Mouse (Mus musculus) neural tube, embryonic 14.5 days (tissue): Measurements from ENCODE around the gene Hoxc10. TPM values are rescaled to one million over a fixed set of nuclear protein-coding genes. Genes with fewer than 3 reads are reported as not detected.

Experiments
- ATAC-seq: fragments of 200-750 bp; cut with Nextera tagmentation; 2 replicates; pipeline ENCODE4 v1.8.0; 2017; ENCODE audit warnings: low read depth, mild to moderate bottlenecking, moderate TSS enrichment, moderate library complexity
- H3K27ac ChIP-seq: fragments of 300-500 bp; sonication (generic); 2 replicates; pipeline ENCODE4 v1.5.1; 2014; ENCODE audit warnings: low read depth, mild to moderate bottlenecking, control low read depth, low read length, moderate library complexity, mixed read lengths
- H3K27me3 ChIP-seq: fragments of 300-500 bp; sonication (generic); 2 replicates; pipeline ENCODE4 v1.6.1; 2014; ENCODE audit warnings: low read length; ENCODE audit not compliant: control insufficient read depth, insufficient read depth
- H3K36me3 ChIP-seq: fragments of 300-500 bp; sonication (generic); 2 replicates; pipeline ENCODE4 v1.6.1; 2014; ENCODE audit warnings: low read length, mixed read lengths; ENCODE audit not compliant: control insufficient read depth, insufficient read depth
- H3K4me1 ChIP-seq: fragments of 300-500 bp; sonication (generic); 2 replicates; pipeline ENCODE4 v1.6.1; 2014; ENCODE audit warnings: low read length; ENCODE audit not compliant: control insufficient read depth, insufficient read depth
- H3K4me2 ChIP-seq: fragments of 300-500 bp; sonication (generic); 2 replicates; pipeline ENCODE4 v1.6.1; 2014; ENCODE audit warnings: mild to moderate bottlenecking, low read depth, low read length, control low read depth
- H3K4me3 ChIP-seq: fragments of 300-500 bp; sonication (generic); 2 replicates; pipeline ENCODE4 v1.5.1; 2014; ENCODE audit warnings: low read depth, low read length, control low read depth, mixed read lengths
- H3K9ac ChIP-seq: fragments of 300-500 bp; sonication (generic); replicated peaks from 2 replicates; pipeline ENCODE4 v1.6.1; 2014; ENCODE audit warnings: low read depth, mild to moderate bottlenecking, control low read depth, low read length, mixed read lengths
- H3K9me3 ChIP-seq: fragments of 300-500 bp; sonication (generic); 2 replicates; pipeline ENCODE4 v1.6.1; 2016; ENCODE audit warnings: low read length; ENCODE audit not compliant: control insufficient read depth
- WGBS: fragments of 180-500 bp; shearing (Covaris S2); extraction: QIAGEN DNeasy Blood & Tissue Kit; methylation state at CpG from one replicate; pipeline ENCODE4 v1.1.7; 2014; 5-methylcytosine and 5-hydroxymethylcytosine counted together
- microRNA counts: library from miRNA; unstranded; fragments of <30 nt; microRNA quantifications from one replicate; lab custom pipeline; 2016
- microRNA-seq: library from miRNA; unstranded; fragments of <30 nt; microRNA quantifications from one replicate; pipeline ENCODE4, GENCODE M21; 2016
- polyA plus RNA-seq: library from polyadenylated mRNA; unstranded; fragments of >200 nt; fragmentation: Nextera tagmentation; extraction: Ambion mirVana; gene quantifications from 2 replicates; pipeline ENCODE4 v1.2.1, GENCODE M21; 2014

The Hoxc10 gene
- polyA plus RNA-seq, 1 experiment from 2014 or later = 94.7 TPM

- peak overlapping the region; percentile 44 for H3K9ac ChIP-seq
- H3K4me3 ChIP-seq = peak overlapping the region; percentile 30
- ATAC-seq = peak; percentile 71
- H3K27ac ChIP-seq = peak overlapping the region; percentile 87
- WGBS = under 1% methylated on average over 50 of the region's 57 CpGs
- peak overlapping the region; percentile 83 for H3K4me2 ChIP-seq
- no peaks in the 10 kb centered on the region for H3K9me3 ChIP-seq
- H3K27me3 ChIP-seq = no peaks in the 10 kb centered on the region
- peaks cover 4% of the 10 kb centered on the region; the same call in 1 of the 2 replicates for H3K36me3 ChIP-seq
- peaks cover 89% of the 10 kb centered on the region for H3K4me1 ChIP-seq
Measured at GRCm38 (mm10) chr15:103014166-103015008, 47.8 kb downstream of the Hoxc10 start.

GRCm38 (mm10) chr15:103015009-103015399, 48.4 kb downstream of the Hoxc10 start:
- no peaks in the 10 kb centered on the region for H3K9me3 ChIP-seq
- H3K4me3 ChIP-seq = peak overlapping the region; percentile 30
- WGBS = 1% methylated on average over 25 of the region's 28 CpGs
- peak overlapping the region; percentile 83 for H3K4me2 ChIP-seq
- peak overlapping the region; percentile 43 for H3K9ac ChIP-seq
- peak overlapping the region; percentile 87 for H3K27ac ChIP-seq
- ATAC-seq = peak; percentile 31
- peaks cover 89% of the 10 kb centered on the region for H3K4me1 ChIP-seq
- H3K27me3 ChIP-seq = no peaks in the 10 kb centered on the region
- H3K36me3 ChIP-seq = peaks cover 4% of the 10 kb centered on the region; the same call in 1 of the 2 replicates

- Histone ChIP-seq H3K4me3 (peak overlapping the region; percentile 30), H3K9me3 (no peaks in the 10 kb centered on the region), H3K4me2 (peak overlapping the region; percentile 83), H3K9ac (peak overlapping the region; percentile 43), H3K36me3 (peaks cover 4% of the 10 kb centered on the region; the same call in 1 of the 2 replicates), H3K27ac (peak overlapping the region; percentile 87), H3K4me1 (peaks cover 90% of the 10 kb centered on the region), H3K27me3 (no peaks in the 10 kb centered on the region)
- WGBS = 11% methylated on average over 19 of the region's 19 CpGs
- no peak for ATAC-seq
Measured at GRCm38 (mm10) chr15:103015406-103016166, 49.0 kb downstream of the Hoxc10 start.

GRCm38 (mm10) chr15:103018636-103019035, 52.0 kb downstream of the Hoxc10 start, which contains the start of gene Hoxc4:
Gene Hoxc4 (plus strand): TSS chr15:103018934.
- WGBS = 18% methylated on average over 9 of the region's 9 CpGs
- Histone ChIP-seq H3K9ac (0 out of 2 replicates have a peak within 1 kb of the TSS, but pooled peaks have one; percentile 13), H3K27ac (peak within 1 kb of the TSS; percentile 45; the same call in 1 of the 2 replicates), H3K36me3 (no peaks in the 10 kb centered on the region; the same call in 1 of the 2 replicates), H3K4me3 (no peak within 1 kb of the TSS), H3K9me3 (no peaks in the 10 kb centered on the region), H3K27me3 (no peaks in the 10 kb centered on the region), H3K4me1 (peaks cover 79% of the 10 kb centered on the region), H3K4me2 (peak within 1 kb of the TSS; percentile 26; the same call in 1 of the 2 replicates)
- ATAC-seq = no peak

- Histone ChIP-seq H3K27me3 (no peaks in the 10 kb centered on the region), H3K4me3 (no peak overlapping the region), H3K9ac (no peak overlapping the region)
Measured at GRCm38 (mm10) chr15:103020899-103021418, 54.4 kb downstream of the Hoxc10 start.

More at GRCm38 (mm10) chr15:103020899-103021418, 54.4 kb downstream of the Hoxc10 start:
- Histone ChIP-seq H3K36me3 (no peaks in the 10 kb centered on the region; the same call in 1 of the 2 replicates), H3K9me3 (no peaks in the 10 kb centered on the region), H3K27ac (no peak overlapping the region), H3K4me1 (peaks cover 61% of the 10 kb centered on the region), H3K4me2 (peak overlapping the region; percentile 23; the same call in 1 of the 2 replicates)
- no peak for ATAC-seq
- WGBS = 6% methylated on average over 8 of the region's 8 CpGs

MicroRNA genes within 50 kb of the gene (microRNA counts, 519-probe panel; counts per million panel counts)
- microRNA mmu-miR-615-3p (lab: Ali Mortazavi, UCI) (4,190 counts per million, percentile 48 among the panel's probes with 10 or more counts), microRNA mmu-miR-615-5p (lab: Ali Mortazavi, UCI) (not detected)

Small RNAs within 50 kb of the gene (microRNA-seq; reads per million reads assigned to microRNA genes)
- gene Mir196a-2 = 659 reads per million, percentile 73 among the genes with 10 or more reads in this experiment
- 9,764 reads per million, percentile 97 among the genes with 10 or more reads in this experiment for gene Mir615

Other genes starting within 250 kb of the Hoxc10 start
- gene Calcoco1, start 244.6 kb upstream of the Hoxc10 start, polyA plus RNA-seq = 23.5 and 29.3 TPM in 2 replicates
- not detected in 2 replicates for gene Hoxc13, start 45.7 kb upstream of the Hoxc10 start, polyA plus RNA-seq
- not detected in 2 replicates for gene Hoxc12, start 30.0 kb upstream of the Hoxc10 start, polyA plus RNA-seq
- not detected in 2 replicates for gene Hoxc11, start 12.4 kb upstream of the Hoxc10 start, polyA plus RNA-seq
- 3.6 and 10.2 TPM in 2 replicates for gene Hoxc5, start 647 bp downstream of the Hoxc10 start, polyA plus RNA-seq
- gene Hoxc9, start 9.6 kb downstream of the Hoxc10 start, polyA plus RNA-seq = 46.9 and 49.8 TPM in 2 replicates
- gene Hoxc8, start 23.8 kb downstream of the Hoxc10 start, polyA plus RNA-seq = 50.1 and 136 TPM in 2 replicates
- 23.0 and 38.7 TPM in 2 replicates for gene Hoxc6, start 31.5 kb downstream of the Hoxc10 start, polyA plus RNA-seq
- gene Hoxc4, start 52.1 kb downstream of the Hoxc10 start, polyA plus RNA-seq = 19.0 and 24.0 TPM in 2 replicates
- gene Smug1, start 200.3 kb downstream of the Hoxc10 start, polyA plus RNA-seq = 19.2 and 28.0 TPM in 2 replicates